Mouse (Mus musculus) stomach, embryonic 14.5 days (tissue): Measurements from ENCODE around the gene Aldh1l1. TPM values are rescaled to one million over a fixed set of nuclear protein-coding genes. Genes with fewer than 3 reads are reported as not detected.

Experiments used
- ATAC-seq: fragments of 200-750 bp; cut with Nextera tagmentation; 2 replicates; pipeline ENCODE4 v1.8.0; 2017; ENCODE audit warnings: low read depth, moderate TSS enrichment; ENCODE audit not compliant: insufficient number of reproducible peaks, insufficient read depth, low FRiP score
- H3K27ac ChIP-seq: fragments of 300-500 bp; sonication (generic); 2 replicates; pipeline ENCODE4 v1.5.1; 2014; ENCODE audit warnings: mild to moderate bottlenecking, low read length, moderate library complexity, mixed read lengths
- H3K27me3 ChIP-seq: fragments of 300-500 bp; sonication (generic); 2 replicates; pipeline ENCODE4 v1.6.1; 2014; ENCODE audit warnings: low read length, control low read depth, mixed read lengths; ENCODE audit not compliant: control insufficient read depth, insufficient read depth
- H3K36me3 ChIP-seq: fragments of 300-500 bp; sonication (generic); 2 replicates; pipeline ENCODE4 v1.6.1; 2014; ENCODE audit warnings: mild to moderate bottlenecking, control low read depth, low read length, moderate library complexity, mixed read lengths; ENCODE audit not compliant: control insufficient read depth, insufficient read depth
- H3K4me1 ChIP-seq: fragments of 300-500 bp; sonication (generic); 2 replicates; pipeline ENCODE4 v1.6.1; 2014; ENCODE audit warnings: low read length, control low read depth, mixed read lengths; ENCODE audit not compliant: control insufficient read depth, insufficient read depth
- H3K4me2 ChIP-seq: fragments of 300-500 bp; sonication (generic); replicated peaks from 2 replicates; pipeline ENCODE4 v1.6.1; 2014; ENCODE audit warnings: low read depth, low read length, control low read depth
- H3K4me3 ChIP-seq: fragments of 300-500 bp; sonication (generic); 2 replicates; pipeline ENCODE4 v1.5.1; 2014; ENCODE audit warnings: low read depth, low read length, control low read depth
- H3K9ac ChIP-seq: fragments of 300-500 bp; sonication (generic); replicated peaks from 2 replicates; pipeline ENCODE4 v1.6.1; 2014; ENCODE audit warnings: low read depth, mild to moderate bottlenecking, control low read depth, low read length, moderate library complexity, mixed read lengths
- H3K9me3 ChIP-seq: fragments of 300-500 bp; sonication (generic); 2 replicates; pipeline ENCODE4 v1.6.1; 2016; ENCODE audit warnings: low read depth, low read length, control low read depth; ENCODE audit not compliant: control insufficient read depth
- WGBS: fragments of 180-500 bp; shearing (Covaris S2); extraction: QIAGEN DNeasy Blood & Tissue Kit; methylation state at CpG from one replicate; pipeline ENCODE4 v1.1.7; 2014; 5-methylcytosine and 5-hydroxymethylcytosine counted together
- polyA plus RNA-seq: library from polyadenylated mRNA; unstranded; fragments of >200 nt; fragmentation: Nextera tagmentation; extraction: Ambion mirVana; gene quantifications from 2 replicates; pipeline ENCODE4 v1.2.1, GENCODE M21; 2014

Aldh1l1 gene
- polyA plus RNA-seq, 1 experiment from 2014 or later, result 2.5 TPM

GRCm38 (mm10) chr6:90602304-90602703 is 116.1 kb downstream of the Aldh1l1 start:
- H3K27ac ChIP-seq, result no peak overlapping the region
- H3K36me3 ChIP-seq, result no peaks in the 10 kb centered on the region
- WGBS, result 95% methylated on average over 3 of the region's 3 CpGs
- H3K27me3 ChIP-seq, result no peaks in the 10 kb centered on the region
- no peak for ATAC-seq
- no peak overlapping the region for H3K9ac ChIP-seq
- H3K4me2 ChIP-seq, result no peak overlapping the region
- no peak overlapping the region for H3K4me3 ChIP-seq
- 0 out of 2 replicates have a peak, but pooled peaks cover 2% of the 10 kb centered on the region for H3K4me1 ChIP-seq
- no peaks in the 10 kb centered on the region for H3K9me3 ChIP-seq

DNA sequence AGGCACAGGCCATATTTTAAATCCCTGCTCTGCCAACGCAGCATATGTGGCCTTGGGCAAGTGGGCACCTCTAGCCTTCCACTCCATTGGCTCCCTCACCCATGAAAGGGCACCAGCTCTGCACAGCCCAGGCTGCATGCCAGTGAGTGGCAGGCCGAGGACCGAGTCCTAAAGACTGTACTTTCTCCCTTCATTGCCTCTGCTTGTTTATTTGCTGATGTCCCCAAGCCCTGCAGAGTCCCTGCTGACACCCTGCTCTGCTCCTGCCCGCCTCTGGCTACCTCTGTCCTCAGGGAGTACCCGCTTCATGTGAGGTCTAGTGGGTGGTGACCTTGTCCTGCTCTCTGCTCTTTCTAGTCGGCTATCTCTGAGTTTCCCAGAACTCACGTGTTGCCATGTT is 116.9 kb downstream of the Aldh1l1 start:
- H3K27ac ChIP-seq, result no peak overlapping the region
- H3K9ac ChIP-seq, result no peak overlapping the region
- no peaks in the 10 kb centered on the region for H3K27me3 ChIP-seq
- H3K4me3 ChIP-seq, result no peak overlapping the region
- no peak for ATAC-seq
- H3K4me1 ChIP-seq, result 0 out of 2 replicates have a peak, but pooled peaks cover 2% of the 10 kb centered on the region
- 69% methylated on average over 7 of the region's 7 CpGs for WGBS
- no peaks in the 10 kb centered on the region for H3K36me3 ChIP-seq
- H3K9me3 ChIP-seq, result no peaks in the 10 kb centered on the region
- H3K4me2 ChIP-seq, result no peak overlapping the region

DNA sequence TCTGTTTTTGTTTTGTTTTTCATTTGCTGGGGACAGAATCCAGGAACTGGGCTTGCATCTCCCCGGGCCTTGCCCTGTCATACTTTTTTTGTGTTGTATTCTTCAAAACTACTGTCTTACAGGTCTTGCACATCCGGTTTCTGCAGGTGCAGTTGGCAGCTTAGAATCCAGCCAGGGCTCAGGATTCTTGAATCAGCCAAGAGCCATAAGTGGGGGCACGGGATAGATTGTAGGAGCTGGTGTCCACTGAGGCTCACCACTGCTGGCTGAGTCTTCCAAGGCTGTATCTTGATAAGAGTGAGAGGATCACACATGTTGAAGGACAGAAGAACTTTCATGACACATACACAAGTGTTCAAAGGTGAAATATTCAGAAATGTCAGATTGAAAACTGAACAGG is 117.9 kb downstream of the Aldh1l1 start:
- Histone ChIP-seq H3K4me3 (peak overlapping the region; percentile 53; the same call in 1 of the 2 replicates), H3K4me1 (0 out of 2 replicates have a peak, but pooled peaks cover 2% of the 10 kb centered on the region), H3K27ac (no peak overlapping the region), H3K36me3 (no peaks in the 10 kb centered on the region), H3K9ac (no peak overlapping the region), H3K27me3 (no peaks in the 10 kb centered on the region), H3K9me3 (no peaks in the 10 kb centered on the region), H3K4me2 (peak overlapping the region; percentile 82; the same call in 1 of the 2 replicates)
- ATAC-seq, result no peak
- 57% methylated on average over 3 of the region's 3 CpGs for WGBS

DNA sequence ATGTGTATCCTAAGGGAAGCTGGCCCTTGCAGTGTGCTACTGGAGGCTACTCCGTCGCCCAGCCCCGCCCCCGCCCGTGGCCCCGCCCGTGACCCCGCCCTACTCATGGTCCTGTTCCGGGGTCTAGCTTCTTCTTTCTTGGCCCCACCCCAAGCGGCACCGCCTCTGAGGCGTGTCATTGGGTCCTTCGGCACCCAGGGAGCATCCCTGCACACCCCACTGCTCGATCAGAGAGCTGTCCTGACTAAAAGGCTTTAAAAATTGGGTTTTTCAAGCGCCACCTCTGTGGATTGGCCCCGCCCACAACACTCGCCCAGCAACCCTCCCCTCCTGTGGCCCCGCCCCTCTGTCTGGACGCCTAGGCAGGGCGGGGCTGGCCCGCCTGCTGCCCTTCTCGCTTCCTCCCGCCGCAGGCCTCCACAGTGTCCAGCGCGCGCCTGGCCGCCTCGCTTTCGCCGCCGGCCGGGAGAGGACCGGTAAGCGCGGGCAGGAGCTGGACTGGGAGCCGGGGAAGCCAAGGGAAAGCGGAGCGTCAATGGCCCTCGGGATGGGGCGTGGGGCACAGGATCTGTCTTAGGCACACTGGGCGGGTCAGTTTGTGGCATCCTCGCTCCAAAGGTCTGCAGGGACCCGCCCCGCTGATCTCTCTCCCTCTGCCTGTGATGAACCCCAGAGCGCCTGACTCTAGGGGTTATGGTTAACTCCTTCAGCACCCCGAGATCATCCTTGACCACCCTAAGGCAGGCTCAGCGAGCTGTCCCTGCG is 118.5 kb downstream of the Aldh1l1 start, which contains the start of gene Slc41a3:
Gene Slc41a3, plus strand, starts transcription at position 193 of the 765 bp plus-strand sequence.
- ATAC-seq, result peak; percentile 92
- H3K9ac ChIP-seq, result peak within 1 kb of the TSS; percentile 19; the same call in 1 of the 2 replicates
- H3K4me3 ChIP-seq, result peak within 1 kb of the TSS; percentile 53
- H3K4me1 ChIP-seq, result 0 out of 2 replicates have a peak, but pooled peaks cover 2% of the 10 kb centered on the region
- H3K4me2 ChIP-seq, result peak within 1 kb of the TSS; percentile 82
- no peaks in the 10 kb centered on the region for H3K9me3 ChIP-seq
- H3K27me3 ChIP-seq, result no peaks in the 10 kb centered on the region
- peak within 1 kb of the TSS; percentile 15; the same call in 1 of the 2 replicates for H3K27ac ChIP-seq
- H3K36me3 ChIP-seq, result no peaks in the 10 kb centered on the region
- WGBS, result under 1% methylated on average over 49 of the region's 49 CpGs

- WGBS, result 15% methylated on average over 5 of the region's 5 CpGs
- H3K4me1 ChIP-seq, result 0 out of 2 replicates have a peak, but pooled peaks cover 2% of the 10 kb centered on the region
- no peaks in the 10 kb centered on the region for H3K9me3 ChIP-seq
- no peak for ATAC-seq
- H3K27ac ChIP-seq, result no peak overlapping the region
- H3K36me3 ChIP-seq, result no peaks in the 10 kb centered on the region
- peak overlapping the region; percentile 19; the same call in 1 of the 2 replicates for H3K9ac ChIP-seq
- no peaks in the 10 kb centered on the region for H3K27me3 ChIP-seq
- H3K4me2 ChIP-seq, result peak overlapping the region; percentile 82
- H3K4me3 ChIP-seq, result peak overlapping the region; percentile 53
Measured at GRCm38 (mm10) chr6:90605298-90605665, 119.1 kb downstream of the Aldh1l1 start.

- H3K9ac ChIP-seq, result no peak overlapping the region
- WGBS, result 25% methylated on average over 7 of the region's 7 CpGs
- H3K4me3 ChIP-seq, result no peak overlapping the region
- H3K4me1 ChIP-seq, result 0 out of 2 replicates have a peak, but pooled peaks cover 2% of the 10 kb centered on the region
- H3K9me3 ChIP-seq, result no peaks in the 10 kb centered on the region
- H3K36me3 ChIP-seq, result no peaks in the 10 kb centered on the region
- H3K27ac ChIP-seq, result no peak overlapping the region
- H3K4me2 ChIP-seq, result no peak overlapping the region
- ATAC-seq, result no peak
- H3K27me3 ChIP-seq, result no peaks in the 10 kb centered on the region
Measured at GRCm38 (mm10) chr6:90606538-90606937, 120.3 kb downstream of the Aldh1l1 start.

DNA sequence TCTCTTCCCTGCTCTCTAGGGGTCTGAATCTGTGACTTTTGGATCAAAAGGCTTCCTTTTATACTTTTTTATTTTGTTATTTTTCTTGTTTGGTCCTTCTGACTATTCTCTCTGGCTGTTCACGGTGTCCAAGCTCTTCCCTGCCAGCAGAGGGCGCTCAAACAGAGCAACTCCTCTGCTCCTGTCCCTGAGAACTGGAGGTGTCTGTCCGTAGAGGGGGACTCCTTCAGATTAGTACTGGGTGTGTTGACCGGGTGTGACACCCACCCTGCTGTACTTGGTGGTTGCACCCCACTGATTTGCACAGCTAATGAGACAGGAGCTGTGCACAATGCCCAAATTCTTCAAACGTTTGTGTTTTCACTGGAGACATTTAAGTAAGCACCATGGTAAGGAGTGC is 121.0 kb downstream of the Aldh1l1 start:
- Histone ChIP-seq H3K4me3 (no peak overlapping the region), H3K4me1 (0 out of 2 replicates have a peak, but pooled peaks cover 2% of the 10 kb centered on the region), H3K4me2 (no peak overlapping the region), H3K27me3 (no peaks in the 10 kb centered on the region), H3K9ac (no peak overlapping the region), H3K36me3 (no peaks in the 10 kb centered on the region), H3K9me3 (no peaks in the 10 kb centered on the region), H3K27ac (no peak overlapping the region)
- ATAC-seq, result no peak
- WGBS, result 14% methylated on average over 5 of the region's 5 CpGs

DNA sequence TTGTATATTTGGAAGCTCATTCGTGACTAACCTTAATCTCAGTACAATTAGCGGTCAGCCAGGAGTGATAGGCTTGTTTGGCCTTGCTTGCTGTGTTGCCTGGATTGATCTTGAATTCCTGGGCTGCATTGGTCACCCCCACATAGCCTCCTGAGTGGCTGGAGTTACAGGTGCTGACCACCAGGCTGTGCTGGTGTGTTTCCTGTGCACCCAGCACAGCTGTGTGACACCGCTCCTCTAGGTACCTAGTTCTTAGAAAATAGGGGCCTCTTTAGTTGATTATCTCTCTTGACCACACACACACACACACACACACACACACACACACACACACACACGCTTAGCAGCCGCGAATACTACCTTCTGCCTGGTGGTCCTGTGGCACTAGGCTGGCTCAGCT is 122.0 kb downstream of the Aldh1l1 start:
- H3K27ac ChIP-seq, result no peak overlapping the region
- no peaks in the 10 kb centered on the region for H3K36me3 ChIP-seq
- no peak overlapping the region for H3K9ac ChIP-seq
- H3K4me2 ChIP-seq, result no peak overlapping the region
- 58% methylated on average over 6 of the region's 6 CpGs for WGBS
- no peak overlapping the region for H3K4me3 ChIP-seq
- H3K4me1 ChIP-seq, result 0 out of 2 replicates have a peak, but pooled peaks cover 2% of the 10 kb centered on the region
- no peaks in the 10 kb centered on the region for H3K9me3 ChIP-seq
- no peaks in the 10 kb centered on the region for H3K27me3 ChIP-seq
- peak; percentile 15; the same call in 1 of the 2 replicates for ATAC-seq
